Mouse (Mus musculus): ENCODE measurements at regions not wholly inside any gene's neighbourhood (a gene's known extent, or its start where the extent isn't known, plus 50 kb on each side); places are given as distances from the start of the nearest gene placed in this dataset.

- TF ChIP-seq CTCF (IDR thresholded peaks at IDR 0.05; ENCODE audit: extremely low read depth, insufficient read depth, insufficient read length, insufficient replicate concordance) (no peak), POLR2A (IDR thresholded peaks at IDR 0.05; ENCODE audit: low read depth, low read length) (no peak)
Observed at GRCm38 (mm10) chr6:98584541-98584940, 242.0 kb upstream of the Gm765 start.
